Mouse (Mus musculus) right cerebral cortex, postnatal 25 days (tissue): Measurements from ENCODE around the gene Elf2.

Source experiments
- DNase-seq: peaks from one replicate; pipeline ENCODE4 v3.0.0; 2022

Gene Elf2

GRCm38 (mm10) chr3:51276421-51277111 is 63.9 kb downstream of the Elf2 start:
- DNase-seq: no peak

DNA sequence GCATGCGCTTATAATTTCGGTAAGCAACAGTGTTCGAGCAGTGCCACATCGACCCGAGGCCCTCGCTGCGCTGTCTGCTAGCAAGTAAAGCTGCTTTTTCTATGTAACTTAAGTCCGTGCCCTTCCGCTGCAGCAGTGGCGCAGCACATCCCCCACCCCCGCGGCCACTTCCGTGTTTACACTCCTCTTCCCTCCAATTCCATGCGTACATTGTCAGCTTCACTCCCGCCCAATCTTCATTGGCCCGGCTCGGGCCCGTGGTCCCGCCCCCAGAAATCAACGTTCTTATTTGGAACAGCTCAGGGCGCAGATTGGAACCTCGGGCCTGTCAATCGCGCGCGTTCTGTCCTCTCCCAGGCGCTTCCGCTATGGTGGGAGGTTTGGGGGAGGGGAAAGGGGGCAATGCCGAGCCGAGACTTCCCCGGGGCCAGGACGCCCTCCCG is 64.5 kb downstream of the Elf2 start:
- DNase-seq: peak; percentile 97

DNA sequence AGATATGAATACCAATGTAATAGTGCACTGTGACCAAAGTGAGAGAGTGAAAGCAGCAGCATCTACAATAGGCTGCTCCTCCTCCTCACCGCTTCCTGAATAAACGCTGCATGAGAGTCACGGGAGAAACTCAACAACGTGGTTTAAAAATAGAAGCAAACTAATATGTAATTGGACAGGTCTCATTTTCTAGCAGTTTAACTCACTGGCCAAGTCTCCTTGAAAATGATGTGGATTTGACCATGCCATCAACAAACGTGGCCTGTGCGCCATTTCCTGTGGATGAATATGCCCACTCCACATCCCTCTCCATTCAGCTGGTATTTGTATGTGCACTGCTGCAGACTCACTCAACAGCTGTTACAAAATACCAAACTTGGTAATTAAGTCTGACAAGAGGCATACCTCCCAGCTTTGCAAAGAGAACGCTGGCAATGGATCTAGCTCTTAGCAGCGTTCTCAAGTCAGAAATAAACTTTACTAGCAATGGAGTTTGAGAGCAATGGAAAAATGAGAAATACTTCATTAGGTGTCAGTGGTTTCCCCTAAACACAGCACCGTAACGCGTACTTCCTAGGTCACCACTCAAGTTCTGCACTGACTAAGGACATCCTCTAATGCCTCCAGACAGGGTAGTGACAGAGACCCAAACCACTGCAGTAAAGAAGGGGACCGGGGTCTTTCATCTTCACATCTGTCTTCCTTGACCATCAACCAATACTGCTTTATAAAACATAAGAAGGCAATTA is 70.2 kb downstream of the Elf2 start:
- DNase-seq: no peak

GRCm38 (mm10) chr3:51268434-51268833 is 72.0 kb downstream of the Elf2 start:
- no peak for DNase-seq

- no peak for DNase-seq
Measured at GRCm38 (mm10) chr3:51262942-51263341, 77.5 kb downstream of the Elf2 start.

DNA sequence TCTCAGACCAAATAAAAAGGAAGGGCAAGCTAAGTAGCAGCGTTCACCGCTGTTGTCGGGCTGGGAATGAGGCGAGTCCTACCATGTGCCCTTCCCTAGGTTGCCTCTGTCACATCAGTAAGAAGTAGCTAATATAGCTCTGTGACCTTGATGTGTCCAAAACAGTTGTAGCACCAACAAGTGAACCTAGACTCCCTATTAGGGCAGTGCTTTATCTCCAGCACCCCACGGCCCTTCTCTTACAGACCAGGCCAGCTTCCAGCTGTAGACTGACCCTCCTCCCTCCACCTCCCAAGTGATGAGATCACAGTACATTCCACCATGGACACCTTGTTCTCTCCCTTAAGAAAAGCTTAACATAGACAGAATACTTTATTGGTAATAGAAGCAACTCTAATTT is 82.4 kb downstream of the Elf2 start:
- DNase-seq: no peak

DNA sequence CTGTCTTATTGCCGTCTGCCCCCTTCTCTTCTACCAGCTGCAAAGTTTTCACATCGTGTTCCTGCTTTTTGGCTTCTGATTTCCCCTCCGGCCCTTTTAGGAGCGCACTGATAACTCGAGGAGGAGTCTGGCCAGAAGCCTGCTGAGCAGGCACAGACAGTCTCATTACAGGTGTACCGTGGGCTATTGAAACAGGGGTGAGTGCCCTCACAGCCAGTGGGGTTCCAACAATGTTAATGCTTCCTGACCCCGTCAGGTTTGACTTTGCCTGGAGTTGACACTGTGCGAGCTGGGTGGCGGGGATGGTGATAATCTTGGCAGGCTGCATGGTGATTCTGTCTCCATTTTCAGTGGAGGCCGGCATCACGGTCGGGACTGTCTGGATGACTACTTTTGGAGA is 84.0 kb downstream of the Elf2 start:
- DNase-seq: no peak

GRCm38 (mm10) chr3:51254784-51255183 is 85.7 kb downstream of the Elf2 start:
- DNase-seq: no peak

DNA sequence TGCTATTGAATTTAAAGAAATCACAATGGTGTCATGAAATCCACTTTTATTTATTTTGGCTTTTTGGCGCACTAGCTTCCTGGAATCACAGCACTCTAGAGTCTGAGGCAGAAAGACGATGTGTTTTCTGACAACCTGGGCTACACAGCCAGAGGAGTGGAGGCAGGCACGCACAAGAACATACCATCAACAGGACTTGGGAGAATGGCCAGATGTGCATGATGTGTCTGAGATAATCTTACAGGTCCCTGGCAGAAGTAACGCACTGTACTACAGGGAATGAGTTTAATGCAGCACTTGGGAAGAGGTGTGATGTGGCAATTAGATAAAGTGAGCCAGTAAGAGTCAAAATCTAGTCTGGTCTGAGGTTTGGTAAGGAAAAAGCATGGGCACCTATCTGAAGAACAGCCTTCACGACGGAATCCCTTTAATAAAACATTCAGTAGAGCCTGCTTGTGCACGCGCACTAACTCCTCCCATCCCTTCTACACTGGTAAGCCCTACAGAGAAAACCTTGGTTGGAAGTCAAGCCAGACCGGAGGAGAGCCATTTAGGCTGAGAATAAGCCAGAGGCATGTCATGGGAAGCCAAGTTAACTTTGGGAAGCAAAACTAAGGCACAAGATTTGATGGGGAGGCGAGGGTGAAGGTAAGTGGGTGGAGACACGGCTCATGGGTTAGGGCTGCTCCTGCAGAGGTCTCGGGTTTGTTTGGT is 87.6 kb downstream of the Elf2 start:
- DNase-seq: no peak

- no peak for DNase-seq
Measured at GRCm38 (mm10) chr3:51252223-51252622, 88.2 kb downstream of the Elf2 start.

- DNase-seq: no peak
Measured at GRCm38 (mm10) chr3:51251057-51251456, 89.4 kb downstream of the Elf2 start.

- DNase-seq: no peak
Measured at GRCm38 (mm10) chr3:51249866-51250265, 90.6 kb downstream of the Elf2 start.

DNA sequence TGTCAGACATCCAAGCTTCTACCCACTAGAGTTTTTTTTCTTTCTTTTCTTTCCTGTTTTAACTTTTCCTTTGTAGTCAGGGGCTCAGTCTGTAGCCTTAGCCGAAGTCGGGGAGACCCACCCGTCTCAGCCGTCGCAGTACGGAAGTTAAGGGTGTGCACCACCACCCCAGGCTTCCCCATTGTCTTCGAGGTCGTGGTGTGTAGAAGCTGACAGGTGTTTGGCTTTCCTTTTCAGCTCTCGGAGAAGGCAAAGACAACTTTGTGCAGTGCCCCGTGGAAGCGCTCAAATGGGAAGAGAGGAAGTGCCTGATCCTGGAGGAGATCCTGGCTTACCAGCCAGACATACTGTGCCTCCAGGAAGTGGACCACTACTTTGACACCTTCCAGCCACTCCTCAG is 91.0 kb downstream of the Elf2 start:
- no peak for DNase-seq

- DNase-seq: no peak
Measured at GRCm38 (mm10) chr3:51248600-51248999, 91.9 kb downstream of the Elf2 start.

- DNase-seq: no peak
Measured at GRCm38 (mm10) chr3:51247704-51248103, 92.8 kb downstream of the Elf2 start.

DNA sequence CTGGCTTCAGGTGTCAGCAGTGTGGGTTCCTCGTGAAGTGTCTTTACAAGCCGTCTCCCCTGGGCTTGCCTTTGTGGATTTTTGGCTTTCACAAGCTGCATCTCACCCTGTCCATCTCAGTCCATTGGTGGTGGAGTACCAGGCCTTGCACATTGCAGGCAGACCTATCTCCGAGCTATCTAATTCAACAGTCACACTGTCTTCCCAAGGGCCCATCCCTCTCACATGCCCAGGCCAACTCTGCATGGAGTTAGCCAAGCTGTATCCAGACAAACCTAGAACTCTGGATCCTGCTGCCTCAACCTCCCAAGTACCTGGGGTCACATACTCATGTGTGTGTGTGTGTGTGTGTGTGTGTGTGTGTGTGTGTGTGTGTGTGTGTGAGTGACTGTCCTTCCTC is 100.9 kb downstream of the Elf2 start:
- DNase-seq: no peak

- no peak for DNase-seq
Measured at GRCm38 (mm10) chr3:51238515-51238914, 101.9 kb downstream of the Elf2 start.

- no peak for DNase-seq
Measured at GRCm38 (mm10) chr3:51234752-51235055, 105.8 kb downstream of the Elf2 start.

DNA sequence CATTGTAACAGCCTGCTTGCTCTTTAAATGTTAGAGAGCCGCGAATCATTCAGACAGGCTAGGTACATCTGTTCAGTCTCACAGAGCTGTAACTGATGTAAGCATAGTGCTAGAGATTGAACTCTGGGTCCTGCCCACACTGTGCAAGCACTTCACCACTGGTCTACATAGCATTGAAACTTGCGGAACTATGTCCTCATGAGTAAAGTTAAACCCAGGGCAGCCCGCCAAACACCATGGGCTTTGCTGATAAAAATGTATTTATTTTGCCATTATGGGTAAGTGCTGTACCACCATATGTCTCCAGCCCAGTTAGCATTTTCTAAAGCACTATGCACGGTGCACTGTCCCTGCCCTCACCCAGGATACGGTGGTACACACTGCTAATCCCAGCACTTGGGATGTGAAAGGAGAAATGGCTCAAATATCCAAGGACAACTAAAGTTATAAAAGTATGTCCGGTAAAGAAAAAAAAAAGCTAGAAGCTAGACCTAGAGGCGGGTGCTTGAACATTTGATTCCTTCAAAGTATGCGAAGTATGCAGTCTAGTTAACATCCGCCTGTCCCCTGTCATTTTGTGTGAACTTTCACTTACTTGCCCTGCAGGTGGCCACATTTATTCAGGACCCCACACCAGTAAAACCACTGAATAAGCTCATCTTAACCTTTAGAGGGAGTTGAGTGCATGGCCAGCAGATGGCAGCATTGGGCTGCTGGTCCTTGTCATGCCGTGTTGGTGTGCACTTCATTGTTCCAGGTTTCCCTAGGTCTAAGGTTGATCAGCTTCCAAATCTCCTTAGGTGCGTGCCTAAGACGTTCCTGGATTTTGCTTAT is 106.3 kb downstream of the Elf2 start:
- DNase-seq: peak; percentile 64

GRCm38 (mm10) chr3:51233474-51233873 is 107.0 kb downstream of the Elf2 start:
- no peak for DNase-seq

DNA sequence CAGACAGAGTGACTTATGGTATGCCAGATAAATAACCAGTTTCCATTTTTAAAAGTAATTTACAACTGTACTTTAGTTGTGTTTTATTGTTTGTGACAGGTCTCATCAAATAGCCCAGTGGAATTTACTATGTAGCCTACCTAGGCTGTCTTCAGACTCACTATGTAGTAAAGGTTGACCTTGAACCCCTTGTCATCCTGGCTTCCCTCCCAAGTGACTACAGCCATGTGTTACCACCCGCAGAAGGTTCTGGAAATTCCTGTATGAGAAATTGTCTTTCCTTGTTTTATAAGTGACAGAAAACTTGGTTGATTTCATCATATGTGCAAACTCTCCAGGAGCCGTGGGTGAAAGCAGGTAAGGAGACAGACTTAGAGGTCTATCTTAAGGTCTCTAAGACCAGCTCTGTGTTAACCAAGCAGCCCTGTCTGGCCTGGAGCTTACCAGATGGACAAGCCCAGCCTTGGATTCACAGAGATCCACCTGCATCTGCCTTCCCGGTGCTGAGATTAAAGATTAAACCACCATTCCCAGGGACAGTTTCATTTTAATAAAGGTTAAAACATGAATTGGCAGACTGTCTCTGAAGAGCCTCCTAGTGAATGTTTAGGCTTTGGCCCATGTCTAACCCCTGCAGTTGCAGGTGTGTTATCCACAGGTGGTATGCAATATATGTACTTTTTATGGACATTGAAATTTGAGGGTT is 108.1 kb downstream of the Elf2 start:
- DNase-seq: no peak

GRCm38 (mm10) chr3:51231499-51231898 is 109.0 kb downstream of the Elf2 start:
- no peak for DNase-seq

- DNase-seq: no peak
Measured at GRCm38 (mm10) chr3:51230886-51231285, 109.6 kb downstream of the Elf2 start.
